Mouse (Mus musculus) embryonic fibroblast, embryonic 13.5 days (primary cell): ENCODE results near the gene Sh3bgrl2. TPM values are rescaled to one million over a fixed set of nuclear protein-coding genes. Genes with fewer than 3 reads are reported as not detected.
"Not testable (repeated sequence)": the region's sequence is repeated elsewhere in the genome, so short reads cannot be mapped to it uniquely, and the experiment has no call there.

Source experiments
- H3K27ac ChIP-seq: 2 replicates; pipeline ENCODE4 v1.5.1; 2012; ENCODE audit warnings: low read length, control low read depth, inconsistent platforms; ENCODE audit not compliant: insufficient read depth
- H3K4me1 ChIP-seq: 2 replicates; pipeline ENCODE4 v1.6.1; 2011; ENCODE audit warnings: low read length; ENCODE audit not compliant: control insufficient read depth, insufficient read depth
- H3K4me3 ChIP-seq: 2 replicates; pipeline ENCODE4 v1.5.1; 2011; ENCODE audit warnings: mild to moderate bottlenecking, control low read depth, low read length; ENCODE audit not compliant: insufficient read depth
- CTCF ChIP-seq: IDR thresholded peaks from 2 replicates; pipeline ENCODE4 v1.5.1; 2011; ENCODE audit warnings: mild to moderate bottlenecking, control low read depth, low read length, moderate library complexity, borderline replicate concordance; ENCODE audit not compliant: insufficient read depth
- POLR2A ChIP-seq: IDR thresholded peaks from 2 replicates; pipeline ENCODE4 v1.6.1; 2011; ENCODE audit warnings: low read depth, mild to moderate bottlenecking, control low read depth, low read length, moderate library complexity
- polyA plus RNA-seq: library from polyadenylated mRNA; stranded (reverse); fragments of >200 nt; gene quantifications from 2 replicates; pipeline ENCODE4 v1.2.4, GENCODE M21; 2011; ENCODE audit warnings: low read depth; ENCODE audit not compliant: missing spikeins, insufficient read length

Gene Sh3bgrl2
- 14.4 and 18.4 TPM in 2 replicates for polyA plus RNA-seq

GRCm38 (mm10) chr9:83547830-83548689 lies at the start of gene Sh3bgrl2:
TSS of gene Sh3bgrl2 (plus strand) at chr9:83548327.
- H3K4me3 ChIP-seq, result peak within 1 kb of the TSS; percentile 69
- H3K27ac ChIP-seq, result no peak within 1 kb of the TSS
- TF ChIP-seq POLR2A (peak; percentile 85), CTCF (no peak)
- H3K4me1 ChIP-seq, result no peaks in the 10 kb centered on the region; the same call in 1 of the 2 replicates

- H3K27ac ChIP-seq, H3K4me3 ChIP-seq, H3K4me1 ChIP-seq: not testable (repeated sequence)
These were observed 29.0 kb upstream of the Sh3bgrl2 start for GRCm38 (mm10) chr9:83519081-83519480.

- Histone ChIP-seq H3K4me3 (no peak overlapping the region), H3K27ac (no peak overlapping the region), H3K4me1 (no peaks in the 10 kb centered on the region)
- TF ChIP-seq CTCF (no peak), POLR2A (no peak)
These were observed 28.5 kb upstream of the Sh3bgrl2 start for GRCm38 (mm10) chr9:83519510-83520155.

- H3K27ac ChIP-seq, result no peak overlapping the region
- TF ChIP-seq POLR2A, result no peak
- no peak for TF ChIP-seq CTCF
These were observed 20.6 kb upstream of the Sh3bgrl2 start for GRCm38 (mm10) chr9:83527341-83528060.

GRCm38 (mm10) chr9:83533044-83533769 lies 14.9 kb upstream of the Sh3bgrl2 start:
- Histone ChIP-seq H3K27ac (no peak overlapping the region), H3K4me3 (no peak overlapping the region), H3K4me1 (no peaks in the 10 kb centered on the region)
- no peak for TF ChIP-seq POLR2A
- TF ChIP-seq CTCF, result no peak

More at GRCm38 (mm10) chr9:83527341-83528060, 20.6 kb upstream of the Sh3bgrl2 start:
- Histone ChIP-seq H3K4me1 (no peaks in the 10 kb centered on the region), H3K4me3 (no peak overlapping the region)

- H3K4me3 ChIP-seq, result no peak overlapping the region
- no peak overlapping the region for H3K27ac ChIP-seq
- TF ChIP-seq CTCF (no peak), POLR2A (no peak)
- H3K4me1 ChIP-seq, result no peaks in the 10 kb centered on the region
These were observed 11.2 kb upstream of the Sh3bgrl2 start for GRCm38 (mm10) chr9:83536959-83537358.

GRCm38 (mm10) chr9:83537510-83537909 lies 10.6 kb upstream of the Sh3bgrl2 start:
- Histone ChIP-seq H3K4me1 (no peaks in the 10 kb centered on the region), H3K4me3 (no peak overlapping the region), H3K27ac (no peak overlapping the region)
- TF ChIP-seq CTCF (no peak), POLR2A (no peak)

- H3K27ac ChIP-seq, result no peak overlapping the region
- TF ChIP-seq POLR2A (no peak), CTCF (no peak)
- no peaks in the 10 kb centered on the region for H3K4me1 ChIP-seq
- H3K4me3 ChIP-seq, result no peak overlapping the region
These were observed 10.1 kb upstream of the Sh3bgrl2 start for GRCm38 (mm10) chr9:83537921-83538536.

- TF ChIP-seq POLR2A (no peak), CTCF (no peak)
- Histone ChIP-seq H3K4me1 (no peaks in the 10 kb centered on the region), H3K27ac (no peak overlapping the region), H3K4me3 (no peak overlapping the region)
These were observed 8.2 kb upstream of the Sh3bgrl2 start for GRCm38 (mm10) chr9:83539809-83540491.
